10 mouse cellular contexts compared by ENCODE assay signal in the genomic region with DNA sequence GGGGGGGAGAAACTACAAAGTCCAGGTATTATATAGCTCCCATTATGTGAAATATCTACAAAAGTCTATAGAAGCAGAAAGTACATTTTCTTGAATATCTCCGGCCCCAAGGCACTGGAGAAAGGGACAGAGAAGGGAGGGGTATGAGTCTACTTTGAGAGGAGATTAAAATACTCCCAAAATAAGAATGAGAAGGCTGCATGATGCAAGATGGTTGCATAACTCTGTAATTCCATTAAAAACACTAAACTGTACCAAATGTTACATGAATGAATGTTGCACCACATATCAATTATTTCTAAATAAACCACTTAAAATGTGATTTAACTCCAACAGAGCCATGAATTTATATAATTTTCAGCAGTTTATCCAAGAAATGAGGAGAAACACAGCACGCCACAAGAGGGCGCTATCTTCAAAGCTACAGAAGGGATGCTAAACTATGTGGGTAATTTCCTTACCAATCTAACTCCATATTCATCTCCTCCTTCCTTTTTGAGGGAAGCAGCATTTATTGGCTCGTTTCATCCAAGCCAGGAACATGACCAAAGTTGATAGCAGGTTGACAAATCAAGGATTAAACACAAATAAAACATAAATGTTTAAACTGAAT.
DNase-seq lines count a peak whose midpoint lies in the region; ATAC-seq and TF ChIP-seq lines count a peak whose summit lies in the region.
"Had no signal": no experiment of that assay in that cellular context is flagged by ENCODE, and none has a peak within 500 bp of the region (broad histone marks: within the 10 kb centered on the region; RNA-seq: fewer than 3 reads in every experiment).

No protein-coding gene starts in this region.

- no peak overlapping the region for H3K9ac ChIP-seq in kidney, embryonic 14.5 days (ENCODE audit: low read depth, low read length)
- H3K9ac ChIP-seq: embryonic facial prominence, embryonic 13.5 days; neural tube, embryonic 12.5 days had no signal

- no peak for TF ChIP-seq POLR2A in kidney, adult 2 months (IDR thresholded peaks at IDR 0.05; ENCODE audit: low read depth, low read length)

- H3K27me3 ChIP-seq in kidney, adult 2 months (replicated peaks; ENCODE audit: control insufficient read depth, insufficient read depth, low read length): no peaks in the 10 kb centered on the region
- H3K27me3 ChIP-seq in kidney, embryonic 14.5 days (ENCODE audit: control insufficient read depth, insufficient read depth, low read length): no peaks in the 10 kb centered on the region
- H3K27me3 ChIP-seq: embryonic facial prominence, embryonic 13.5 days; neural tube, embryonic 12.5 days had no signal

- no peak overlapping the region for H3K4me2 ChIP-seq in kidney, embryonic 14.5 days (replicated peaks; ENCODE audit: low read depth, low read length)
- H3K4me2 ChIP-seq: embryonic facial prominence, embryonic 13.5 days; neural tube, embryonic 12.5 days had no signal

- ATAC-seq in kidney, embryonic 14.5 days (ENCODE audit: low FRiP score, low TSS enrichment): no peak

- no peaks in the 10 kb centered on the region for H3K9me3 ChIP-seq in kidney, embryonic 14.5 days (ENCODE audit: control insufficient read depth, low read length)
- H3K9me3 ChIP-seq: embryonic facial prominence, embryonic 13.5 days; neural tube, embryonic 12.5 days had no signal

- H3K4me1 ChIP-seq in kidney, adult 2 months (ENCODE audit: control insufficient read depth, insufficient read depth, low read length): no peaks in the 10 kb centered on the region
- peaks cover 18% of the 10 kb centered on the region for H3K4me1 ChIP-seq in kidney, embryonic 14.5 days (ENCODE audit: control insufficient read depth, insufficient read depth, low read length)

- no peak overlapping the region for H3K4me3 ChIP-seq in kidney, adult 2 months (ENCODE audit: insufficient read depth, low read depth, low read length)
- no peak overlapping the region for H3K4me3 ChIP-seq in kidney, embryonic 14.5 days (ENCODE audit: low read length)
- H3K4me3 ChIP-seq: embryonic facial prominence, embryonic 13.5 days; neural tube, embryonic 12.5 days had no signal

- 13% methylated on average over 4 of the region's 4 CpGs for WGBS in kidney, adult 2 months
- whole genome bisulfite sequencing in kidney, embryonic 14.5 days: 16% methylated on average over 4 of the region's 4 CpGs

- no peaks in the 10 kb centered on the region for H3K36me3 ChIP-seq in kidney, adult 2 months (ENCODE audit: control insufficient read depth, insufficient read depth, low read length)
- H3K36me3 ChIP-seq in kidney, embryonic 14.5 days (ENCODE audit: control insufficient read depth, insufficient read depth, low read length): no peaks in the 10 kb centered on the region
- H3K36me3 ChIP-seq: embryonic facial prominence, embryonic 13.5 days; neural tube, embryonic 12.5 days had no signal

- no peak overlapping the region for H3K27ac ChIP-seq in kidney, adult 2 months (ENCODE audit: insufficient read depth, low read depth, low read length)
- H3K27ac ChIP-seq in kidney, embryonic 14.5 days (ENCODE audit: low read depth, low read length): no peak overlapping the region
- H3K27ac ChIP-seq: embryonic facial prominence, embryonic 13.5 days; neural tube, embryonic 12.5 days had no signal

- DNase-seq in kidney, adult 2 months: peak; percentile 72
- peak; percentile 52 for DNase-seq in adrenal gland, adult 8-10 months
- DNase-seq in embryo, embryonic 10.5 days (ENCODE audit: low spot score): peak; percentile 85
- peak; percentile 32 to 74 for DNase-seq in gastrocnemius, postnatal 4 days (ENCODE audit: low spot score in 2 of 2)
- peak; percentile 81 to 83 for DNase-seq in left cerebral cortex, adult 18-20 months (ENCODE audit: low spot score in 2 of 2)
- peak; percentile 82 for DNase-seq in mesoderm, embryonic 11.5 days (ENCODE audit: low read depth, low spot score)
- DNase-seq in urinary bladder, postnatal 25 days (ENCODE audit: low spot score): peak; percentile 72

- TF ChIP-seq CTCF in kidney, adult 2 months (conservative IDR thresholded peaks at IDR 0.05; ENCODE audit: insufficient read depth, insufficient read length, low read depth, low read length): peak; percentile 29; the same call in 1 of the 2 replicates
